Mouse (Mus musculus): ENCODE data around the gene Defb48. TPM values are rescaled to one million over a fixed set of nuclear protein-coding genes. Genes with fewer than 3 reads are reported as not detected.

Defb48 gene
- total RNA-seq, 2 experiments from 2014 or later = not detected

DNA sequence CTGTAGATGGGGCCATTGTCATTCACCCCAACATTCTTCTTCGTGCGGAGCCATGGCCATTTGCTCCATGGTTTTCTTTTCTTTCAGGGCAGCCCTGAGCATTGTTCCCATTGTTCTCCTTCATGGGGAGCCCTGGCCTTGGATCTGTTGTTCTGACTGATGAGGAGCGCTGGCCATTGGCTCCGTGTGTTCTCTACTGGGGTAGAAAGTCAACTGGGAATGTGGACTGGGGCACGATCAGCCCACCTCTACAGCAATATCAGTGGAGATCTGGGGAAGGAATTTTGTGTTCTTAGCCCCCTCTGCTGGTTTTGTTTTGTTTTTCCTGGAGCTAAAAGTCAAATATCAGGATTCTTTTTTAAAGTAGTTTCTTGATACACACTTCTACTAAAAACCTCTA lies 46.6 kb downstream of the Defb48 start:
- DNase-seq = no peak
- intact Hi-C loops (cut with DNase I; ENCODE audit: low total_unique reads) = loop anchor here (10.0 kb wide), 1 partner anchor 53 kb away; no protein-coding TSS in a partner anchor

DNA sequence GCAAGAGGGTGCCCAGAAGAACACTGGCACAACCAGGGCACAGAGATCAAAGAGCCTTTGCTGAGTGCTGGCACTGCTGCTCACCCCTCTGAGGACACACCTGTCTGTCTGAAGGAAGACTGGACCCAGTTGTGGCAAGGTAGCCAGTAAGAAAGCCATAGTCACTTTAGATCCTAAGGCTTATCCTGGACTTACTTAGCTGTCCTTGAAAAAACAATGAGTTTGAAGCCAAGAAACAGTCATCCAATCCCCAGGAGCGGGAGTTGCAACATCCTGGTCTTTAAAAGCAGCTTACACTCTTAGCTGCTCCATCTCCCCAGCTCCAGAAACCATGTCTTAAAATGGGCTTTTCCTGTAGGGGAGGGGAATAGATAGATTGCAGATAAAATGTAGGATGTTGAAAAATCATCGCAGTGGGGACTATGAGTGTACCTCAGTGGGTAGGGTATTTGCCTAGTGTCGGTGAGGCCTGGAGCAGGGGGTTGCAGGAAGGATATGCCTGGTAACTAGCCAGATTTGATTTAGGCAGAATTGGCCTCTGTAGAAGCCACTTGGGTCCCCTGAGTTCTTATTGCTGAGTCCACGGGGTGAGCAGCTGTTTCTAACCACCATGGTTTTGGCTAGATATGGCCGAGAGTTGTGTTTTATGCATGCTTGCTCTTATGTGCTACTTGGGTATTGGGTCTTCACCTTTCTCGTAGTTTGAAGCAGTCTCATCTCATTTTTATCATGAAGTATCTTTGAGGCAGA lies 47.5 kb downstream of the Defb48 start:
- peak; percentile 12 for DNase-seq
- intact Hi-C loops (cut with DNase I; ENCODE audit: low total_unique reads) = loop anchor here (10.0 kb wide), 1 partner anchor 52 kb away; no protein-coding TSS in a partner anchor

DNA sequence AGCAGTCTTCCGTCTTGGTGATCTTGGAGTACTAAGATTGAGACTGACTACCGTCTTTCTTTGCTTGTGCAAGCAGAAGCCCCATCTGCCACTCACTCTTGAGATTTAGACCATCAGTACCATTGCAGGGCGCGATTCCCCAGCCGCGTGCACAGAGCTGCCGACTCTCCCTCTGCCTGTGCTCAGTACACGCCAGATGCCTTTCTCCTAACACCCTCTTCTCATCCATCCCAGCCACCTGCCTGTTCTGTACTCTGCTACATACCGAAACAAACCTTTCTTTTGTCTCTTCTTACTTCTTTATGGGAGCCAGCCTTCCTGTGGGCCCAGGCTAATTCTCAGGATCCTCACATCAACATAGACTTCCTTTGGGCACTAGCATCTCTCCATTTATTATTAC lies 48.9 kb downstream of the Defb48 start:
- no peak for DNase-seq
- intact Hi-C loops (cut with DNase I; ENCODE audit: low total_unique reads) = loop anchor here (10.0 kb wide), 1 partner anchor 51 kb away; no protein-coding TSS in a partner anchor

DNA sequence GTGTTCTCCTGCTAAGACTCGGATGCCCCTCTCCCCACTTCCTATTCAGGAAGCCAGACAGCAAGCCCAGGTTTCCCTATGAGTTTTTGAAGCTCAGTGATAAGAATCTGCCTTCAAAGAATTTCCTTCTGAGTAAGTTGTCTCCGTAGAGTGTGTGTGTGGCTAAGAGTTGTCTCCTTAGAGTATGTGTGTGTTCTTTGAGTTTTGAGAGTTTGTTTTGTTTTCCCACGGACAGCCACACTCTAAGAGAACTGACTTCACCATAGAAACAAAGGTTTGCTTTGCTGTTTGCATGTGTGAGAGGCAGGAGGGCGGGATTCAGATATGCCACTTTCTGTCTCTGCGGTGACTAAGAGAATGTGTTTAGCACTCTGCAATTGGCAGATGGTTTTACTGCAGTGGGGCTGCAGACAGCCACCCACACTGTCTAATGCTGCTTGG lies 56.2 kb downstream of the Defb48 start:
- no peak for DNase-seq
- intact Hi-C loops (cut with DNase I; ENCODE audit: low total_unique reads) = no loop called here

Other genes with a start within 250 kb of the Defb48 start
- 10 to 100 TPM; 11.8 to 12.3 TPM for gene Ints6, start 223.3 kb downstream of the Defb48 start, total RNA-seq (2021)
- gene Wdfy2, start 146.8 kb downstream of the Defb48 start, total RNA-seq (2021) = 1 to 10 TPM; 7.4 to 7.8 TPM
- not detected for gene Defb47, start 13.6 kb upstream of the Defb48 start, total RNA-seq (2021)
- gene Defb43, start 27.3 kb upstream of the Defb48 start, total RNA-seq (2021) = not detected
- not detected for gene Defb42, start 62.5 kb upstream of the Defb48 start, total RNA-seq (2021)
- gene Defb30, start 65.5 kb upstream of the Defb48 start, total RNA-seq (2021) = not detected

Data from gastrocnemius, postnatal 14 days (tissue).